11 mouse cellular contexts compared by ENCODE assay signal in the genomic region with DNA sequence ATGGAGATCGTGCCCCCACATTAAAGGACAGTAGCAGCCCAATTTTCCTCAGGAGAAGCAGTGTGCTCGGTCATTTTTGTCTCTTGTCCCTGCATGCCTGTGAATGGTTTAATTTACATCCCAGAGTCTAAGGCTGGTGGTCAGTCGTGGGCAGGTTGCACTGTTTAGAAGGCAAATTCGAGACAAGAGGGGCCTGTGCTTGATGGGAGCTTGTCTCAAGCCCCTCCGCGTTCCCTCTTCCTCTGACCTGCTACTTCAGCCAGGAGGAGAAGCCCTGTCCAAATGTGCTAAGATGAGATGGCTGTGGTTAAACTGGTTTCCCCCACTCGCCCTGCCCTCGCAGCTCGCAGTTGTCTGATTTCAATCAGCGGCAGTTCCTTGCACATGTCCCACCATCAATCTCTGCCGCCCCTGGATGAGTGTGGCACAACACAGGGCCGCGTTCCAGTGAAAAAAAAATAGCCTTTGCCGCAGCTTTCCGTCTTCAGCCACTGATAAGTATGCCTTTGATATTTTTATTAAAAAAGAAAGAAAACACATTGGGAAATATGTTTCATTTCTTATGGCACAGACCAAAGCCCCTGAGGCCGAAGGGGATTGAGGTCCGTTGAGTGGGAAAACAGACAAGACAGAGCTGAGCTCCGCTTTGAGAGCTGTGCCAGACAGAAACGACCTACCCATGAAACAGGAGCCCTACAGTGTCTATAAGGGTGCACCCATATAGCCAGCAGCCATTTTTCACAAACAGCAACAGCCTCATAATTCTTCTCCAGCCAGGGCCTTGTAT.
DNase-seq lines count a peak whose midpoint lies in the region; ATAC-seq and TF ChIP-seq lines count a peak whose summit lies in the region.
"Had no signal": no experiment of that assay in that cellular context is flagged by ENCODE, and none has a peak within 500 bp of the region (broad histone marks: within the 10 kb centered on the region; RNA-seq: fewer than 3 reads in every experiment).

No protein-coding gene starts in this region.

- no peak overlapping the region for H3K27ac ChIP-seq in lung, embryonic 16.5 days (ENCODE audit: low read length)
- H3K27ac ChIP-seq in forebrain, embryonic 14.5 days (ENCODE audit: low read depth, low read length), result no peak overlapping the region
- H3K27ac ChIP-seq in hindbrain, postnatal 0 days, result no peak overlapping the region
- H3K27ac ChIP-seq in neural tube, embryonic 15.5 days (replicated peaks), result no peak overlapping the region
- H3K27ac ChIP-seq: intestine, embryonic 15.5 days; macrophage had no signal

- H3K9ac ChIP-seq in lung, embryonic 16.5 days (ENCODE audit: low read length), result no peak overlapping the region
- H3K9ac ChIP-seq in forebrain, embryonic 14.5 days (ENCODE audit: low read length), result no peak overlapping the region
- no peak overlapping the region for H3K9ac ChIP-seq in hindbrain, postnatal 0 days (replicated peaks; ENCODE audit: low read length)
- no peak overlapping the region for H3K9ac ChIP-seq in neural tube, embryonic 15.5 days (replicated peaks)
- H3K9ac ChIP-seq: intestine, embryonic 15.5 days had no signal

- no peak for DNase-seq in lung, postnatal 14 days
- DNase-seq in forebrain, embryonic 14.5 days (ENCODE audit: low spot score), result no peak
- DNase-seq in hindbrain, postnatal 0 days (ENCODE audit: low spot score), result no peak
- no peak for DNase-seq in retina, postnatal 1 day
- no peak for DNase-seq in thymus, postnatal 25 days
- no peak for DNase-seq in ovary, postnatal 14 days (ENCODE audit: low spot score)

- no peaks in the 10 kb centered on the region for H3K27me3 ChIP-seq in lung, embryonic 16.5 days (ENCODE audit: control insufficient read depth, insufficient read depth, low read depth, low read length)
- H3K27me3 ChIP-seq in forebrain, embryonic 14.5 days (replicated peaks; ENCODE audit: control insufficient read depth, insufficient read depth, low read length), result no peaks in the 10 kb centered on the region
- H3K27me3 ChIP-seq in hindbrain, postnatal 0 days (ENCODE audit: insufficient read depth, low read length), result no peaks in the 10 kb centered on the region
- no peaks in the 10 kb centered on the region for H3K27me3 ChIP-seq in neural tube, embryonic 15.5 days (replicated peaks)
- H3K27me3 ChIP-seq: intestine, embryonic 15.5 days had no signal

- WGBS in lung, embryonic 16.5 days, result 22% methylated on average over 19 of the region's 19 CpGs
- WGBS in forebrain, embryonic 14.5 days, result 83% methylated on average over 19 of the region's 19 CpGs
- 55% methylated on average over 19 of the region's 19 CpGs for WGBS in hindbrain, postnatal 0 days
- WGBS in neural tube, embryonic 15.5 days, result 52% methylated on average over 19 of the region's 19 CpGs

- no peak for TF ChIP-seq CTCF in hindbrain, postnatal 0 days (IDR thresholded peaks at IDR 0.05; ENCODE audit: low read depth)

- no peaks in the 10 kb centered on the region for H3K36me3 ChIP-seq in lung, embryonic 16.5 days (ENCODE audit: control insufficient read depth, insufficient read depth, low read length)
- H3K36me3 ChIP-seq in forebrain, embryonic 14.5 days (ENCODE audit: control insufficient read depth, insufficient read depth, low read length), result no peaks in the 10 kb centered on the region
- H3K36me3 ChIP-seq in hindbrain, postnatal 0 days (ENCODE audit: insufficient read depth, low read length), result no peaks in the 10 kb centered on the region
- H3K36me3 ChIP-seq in neural tube, embryonic 15.5 days, result no peaks in the 10 kb centered on the region
- H3K36me3 ChIP-seq: intestine, embryonic 15.5 days had no signal

- ATAC-seq in lung, embryonic 16.5 days (ENCODE audit: low read depth), result peak; percentile 61
- 0 out of 2 replicates have a peak, but pooled peaks have one; percentile 10 for ATAC-seq in forebrain, embryonic 14.5 days
- no peak for ATAC-seq in hindbrain, postnatal 0 days
- ATAC-seq in neural tube, embryonic 15.5 days (ENCODE audit: low FRiP score), result peak; percentile 42
- ATAC-seq: intestine, embryonic 15.5 days had no signal

- H3K4me3 ChIP-seq in lung, embryonic 16.5 days (ENCODE audit: low read length), result no peak overlapping the region
- no peak overlapping the region for H3K4me3 ChIP-seq in forebrain, embryonic 14.5 days (ENCODE audit: low read depth, low read length)
- no peak overlapping the region for H3K4me3 ChIP-seq in hindbrain, postnatal 0 days (ENCODE audit: low read length)
- H3K4me3 ChIP-seq in neural tube, embryonic 15.5 days (replicated peaks), result no peak overlapping the region
- H3K4me3 ChIP-seq: erythroblast, embryonic 14.5 days; intestine, embryonic 15.5 days had no signal

- peak overlapping the region; percentile 30 for H3K4me2 ChIP-seq in lung, embryonic 16.5 days (ENCODE audit: low read depth, low read length)
- H3K4me2 ChIP-seq in forebrain, embryonic 14.5 days (ENCODE audit: low read length), result peak overlapping the region; percentile 34; the same call in 1 of the 2 replicates
- H3K4me2 ChIP-seq in hindbrain, postnatal 0 days (ENCODE audit: low read depth, low read length), result peak overlapping the region; percentile 42
- H3K4me2 ChIP-seq in neural tube, embryonic 15.5 days, result peak overlapping the region; percentile 42
- H3K4me2 ChIP-seq: intestine, embryonic 15.5 days had no signal

- H3K9me3 ChIP-seq in lung, embryonic 16.5 days (ENCODE audit: control insufficient read depth, low read length), result no peaks in the 10 kb centered on the region
- H3K9me3 ChIP-seq in forebrain, embryonic 14.5 days (replicated peaks; ENCODE audit: control insufficient read depth, low read length), result no peaks in the 10 kb centered on the region
- H3K9me3 ChIP-seq in hindbrain, postnatal 0 days (ENCODE audit: low read length), result no peaks in the 10 kb centered on the region
- H3K9me3 ChIP-seq in neural tube, embryonic 15.5 days (replicated peaks), result no peaks in the 10 kb centered on the region
- H3K9me3 ChIP-seq: intestine, embryonic 15.5 days had no signal

- no peaks in the 10 kb centered on the region; the same call in 1 of the 2 replicates for H3K4me1 ChIP-seq in lung, embryonic 16.5 days (replicated peaks; ENCODE audit: control insufficient read depth, insufficient read depth, low read length)
- peaks cover 3% of the 10 kb centered on the region; the same call in 1 of the 2 replicates for H3K4me1 ChIP-seq in forebrain, embryonic 14.5 days (ENCODE audit: control insufficient read depth, insufficient read depth, low read length)
- peaks cover 4% of the 10 kb centered on the region; the same call in 1 of the 2 replicates for H3K4me1 ChIP-seq in hindbrain, postnatal 0 days (ENCODE audit: insufficient read depth, low read length)
- H3K4me1 ChIP-seq in neural tube, embryonic 15.5 days, result peaks cover 14% of the 10 kb centered on the region
- H3K4me1 ChIP-seq: intestine, embryonic 15.5 days had no signal
